Mouse (Mus musculus) large intestine, adult 2 months (tissue): ENCODE results near the gene Neu2. TPM values are rescaled to one million over a fixed set of nuclear protein-coding genes. Genes with fewer than 3 reads are reported as not detected.
A peak's percentile ranks its signal among the peaks of the same experiment; 100 is the strongest.

ENCODE experiments used
- DNase-seq: peaks from one replicate; pipeline ENCODE4 v3.0.0-alpha.2; 2012; ENCODE audit warnings: low read depth, low spot score
- WGBS: fragments of 180-500 bp; shearing (Covaris S2); methylation state at CpG from one replicate; pipeline ENCODE4 v1.1.7; 2018; 5-methylcytosine and 5-hydroxymethylcytosine counted together
- polyA plus RNA-seq: library from polyadenylated mRNA; depleted of rRNA; stranded (reverse); fragments of >200 nt; gene quantifications from 2 replicates; pipeline ENCODE4 v1.2.3, GENCODE M21; 2012

The Neu2 gene
- polyA plus RNA-seq, 1 experiment = 2.3 TPM

DNA sequence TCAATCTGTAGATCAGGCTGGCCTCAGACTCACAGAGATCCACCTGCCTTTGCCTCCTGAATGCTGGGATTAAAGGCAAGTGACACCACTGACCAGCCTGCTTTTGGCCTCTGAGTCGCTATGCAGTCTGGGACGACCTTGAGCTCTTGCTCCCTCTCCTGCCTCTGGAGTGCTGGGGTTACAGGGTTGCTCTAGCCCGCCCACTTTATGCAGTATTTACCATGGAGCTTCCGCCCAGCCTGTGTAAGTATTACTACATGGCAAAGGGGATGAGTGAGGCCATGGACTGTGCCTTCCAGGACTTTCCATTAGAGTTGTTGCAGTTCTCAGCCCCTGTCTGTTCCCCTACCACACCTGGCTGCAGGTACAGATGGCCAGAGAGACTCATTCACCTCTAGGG is 22.7 kb downstream of the Neu2 start:
- DNase-seq = no peak
- WGBS = 92% methylated on average over 4 of the region's 4 CpGs

DNA sequence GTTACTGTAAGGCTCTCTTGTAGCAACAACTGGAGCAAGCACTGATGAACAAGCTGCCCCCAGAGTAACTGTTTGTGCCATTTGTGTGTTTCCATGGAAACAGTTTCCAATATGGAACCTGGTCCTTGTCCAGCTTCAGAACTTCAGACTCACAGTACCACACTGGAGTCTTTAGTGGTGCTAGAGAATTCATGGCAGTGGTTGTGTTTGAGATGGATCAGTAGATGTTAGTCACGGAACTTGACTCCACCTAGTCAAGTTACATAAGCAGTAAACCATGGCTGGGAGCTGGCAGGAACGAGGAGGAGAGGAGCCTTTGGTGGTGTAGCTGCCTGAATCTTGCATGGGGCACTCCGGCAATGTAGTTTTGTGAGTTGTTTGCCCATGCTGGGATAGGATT is 24.4 kb downstream of the Neu2 start:
- no peak for DNase-seq

DNA sequence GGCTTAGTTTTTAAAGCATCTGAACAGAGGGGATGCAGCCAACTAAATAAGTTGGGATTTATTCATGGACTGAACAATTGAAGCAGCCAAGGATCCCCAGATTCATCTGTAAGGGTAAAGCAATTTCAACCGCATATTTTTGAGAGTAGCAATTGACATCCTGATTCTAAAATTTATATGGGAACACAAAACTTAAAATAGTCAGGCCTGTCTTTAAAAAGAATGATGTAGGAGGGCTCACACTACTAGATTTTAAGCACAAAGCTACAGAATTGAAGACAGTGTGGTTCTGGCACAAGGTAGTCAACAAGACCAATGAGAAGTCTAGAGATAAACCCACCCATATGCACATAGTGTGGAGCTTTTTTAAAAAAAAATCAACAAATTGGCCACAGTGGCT is 27.3 kb downstream of the Neu2 start:
- DNase-seq = no peak
- 95% methylated on average over 1 of the region's 1 CpGs for WGBS

More for the DNA sequence above, 24.4 kb downstream of the Neu2 start:
- WGBS = 75% methylated on average over 3 of the region's 3 CpGs

DNA sequence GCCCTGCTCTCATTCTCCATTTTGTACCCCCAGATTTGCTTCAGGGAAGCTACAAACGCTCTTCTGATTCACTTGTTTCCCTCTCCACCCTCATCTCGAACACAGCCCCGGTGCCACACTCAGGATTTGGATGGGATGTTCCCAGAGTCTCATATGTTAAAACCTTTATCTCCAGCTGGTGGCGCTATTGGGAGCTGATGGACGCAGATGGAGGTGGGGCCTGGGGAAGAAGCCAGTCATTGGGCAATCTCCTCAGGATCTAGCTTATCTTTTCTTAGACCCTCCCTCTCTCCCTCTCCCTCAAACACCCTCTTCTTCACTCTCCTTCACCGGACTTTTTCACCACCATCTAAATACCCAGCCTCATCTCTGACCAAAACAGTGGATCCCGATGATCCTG is 31.9 kb downstream of the Neu2 start:
- DNase-seq = peak; percentile 40
- WGBS = 42% methylated on average over 7 of the region's 7 CpGs

DNA sequence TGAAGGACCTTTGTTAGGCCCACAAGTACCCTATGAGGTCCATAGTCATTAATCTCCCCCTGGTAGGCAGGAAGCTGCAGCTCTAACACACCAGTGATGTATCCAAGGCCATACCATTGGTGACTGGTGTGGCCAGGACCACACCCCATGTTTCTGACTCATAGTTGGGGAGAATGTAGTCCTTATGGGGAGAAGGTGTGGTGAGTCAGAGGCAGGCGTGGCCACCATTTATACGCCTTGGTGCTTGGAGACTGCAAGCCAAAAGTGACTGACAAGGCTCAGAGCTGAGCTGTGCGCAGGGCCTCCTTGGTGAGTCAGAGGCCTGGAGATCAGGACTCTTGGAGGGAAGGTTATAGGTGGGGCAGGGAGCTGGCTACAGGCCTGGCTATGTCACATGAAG is 41.3 kb downstream of the Neu2 start:
- 29% methylated on average over 3 of the region's 3 CpGs for WGBS
- DNase-seq = peak; percentile 93

DNA sequence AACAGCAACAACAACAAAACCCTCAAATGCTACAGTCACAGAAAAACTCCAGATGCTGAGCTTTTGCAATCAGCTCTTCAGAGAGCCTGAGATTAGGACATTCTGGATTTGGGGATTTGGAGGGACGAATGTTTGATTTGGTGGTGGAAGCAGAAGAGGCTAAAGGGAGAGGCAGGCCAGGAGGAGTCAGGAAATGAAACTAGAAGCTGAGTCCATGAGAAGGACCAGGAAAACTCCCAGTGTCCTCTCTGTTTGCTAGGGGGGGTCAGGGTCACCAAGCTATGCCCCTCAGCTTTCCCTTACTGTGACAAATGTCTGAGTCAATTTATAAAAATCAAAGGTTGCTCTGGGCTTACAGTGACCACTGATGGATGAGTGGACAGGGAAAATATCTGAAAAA is 43.9 kb downstream of the Neu2 start:
- no peak for DNase-seq
- 70% methylated on average over 1 of the region's 1 CpGs for WGBS

DNA sequence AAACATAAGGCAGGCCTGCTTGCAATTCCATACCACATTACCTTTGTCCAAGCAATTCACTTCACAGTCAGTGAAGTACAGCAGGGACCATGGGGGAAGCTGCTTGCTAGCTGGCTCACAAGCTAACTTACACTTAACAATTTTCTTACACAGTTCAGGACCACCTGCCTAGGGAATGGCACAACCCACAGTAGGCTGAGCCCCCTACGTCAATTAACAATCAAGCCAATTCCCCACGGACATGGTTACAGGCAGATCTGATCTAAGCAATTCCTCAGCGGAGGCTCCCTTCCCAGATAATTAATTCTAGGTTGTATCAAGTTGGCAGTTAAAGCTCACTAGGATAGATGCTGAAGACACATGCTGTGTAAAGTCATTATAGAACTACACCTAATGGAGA is 53.3 kb downstream of the Neu2 start:
- DNase-seq = no peak
- WGBS = 89% methylated on average over 3 of the region's 3 CpGs

DNA sequence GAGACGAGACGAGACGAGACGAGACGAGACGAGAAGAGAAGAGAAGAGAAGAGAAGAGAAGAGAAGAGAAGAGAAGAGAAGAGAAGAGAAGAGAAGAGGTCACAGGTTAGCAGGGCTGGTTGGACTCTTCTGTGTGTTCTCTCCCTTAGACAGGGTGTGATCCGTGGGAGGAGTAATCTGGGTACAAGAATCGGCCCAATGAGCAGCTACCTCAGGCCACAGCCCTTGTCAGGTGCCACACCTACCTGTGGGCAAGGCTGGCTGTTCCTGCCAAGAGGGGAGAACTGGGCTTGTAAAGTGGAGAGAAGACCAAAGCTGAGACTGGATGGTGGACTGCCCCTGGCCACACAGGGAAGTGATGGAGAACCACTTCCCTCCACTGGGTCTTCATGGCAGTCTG is 56.1 kb downstream of the Neu2 start:
- WGBS = 57% methylated on average over 8 of the region's 8 CpGs
- DNase-seq = no peak

DNA sequence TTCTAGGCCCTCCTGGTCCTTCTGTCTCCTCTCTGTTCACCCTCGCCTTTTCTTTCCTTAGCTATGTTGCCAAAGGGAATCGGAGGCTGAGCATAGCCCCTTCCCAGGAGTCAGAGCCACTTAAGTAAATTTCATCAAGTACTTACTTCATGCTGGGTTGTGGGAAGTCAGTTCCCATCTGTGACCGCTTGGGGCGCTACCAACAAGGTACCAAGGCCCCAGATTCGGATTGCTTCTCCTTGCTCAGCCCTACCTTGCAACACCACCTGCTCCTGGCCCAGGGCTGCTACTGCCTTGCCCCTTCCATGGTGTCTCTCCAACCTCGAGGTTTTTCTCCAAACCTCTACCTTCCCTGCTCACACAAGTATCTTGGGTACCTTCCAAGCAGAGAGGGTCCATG is 58.7 kb downstream of the Neu2 start:
- 52% methylated on average over 6 of the region's 6 CpGs for WGBS

DNA sequence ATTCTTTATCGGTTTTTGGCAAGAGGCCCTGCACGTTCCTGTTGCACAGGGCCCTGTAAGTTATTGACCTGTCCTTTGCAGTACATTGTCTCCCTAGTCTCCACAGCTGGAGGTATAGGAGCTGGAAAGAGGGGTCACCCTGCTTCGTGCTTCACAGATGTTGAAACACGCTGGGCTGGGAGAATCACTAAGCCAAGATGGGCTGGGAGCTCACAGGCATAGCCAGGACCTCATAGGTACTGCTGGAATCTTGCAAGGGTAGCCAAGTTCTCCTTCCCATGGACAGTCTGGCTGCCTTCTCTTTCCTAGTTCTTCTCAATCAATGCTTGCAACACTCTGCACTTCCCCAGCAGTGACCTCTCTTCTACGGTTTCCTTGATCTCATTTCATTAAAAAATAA is 63.6 kb downstream of the Neu2 start:
- 23% methylated on average over 5 of the region's 5 CpGs for WGBS
- no peak for DNase-seq

More for the DNA sequence above, 58.7 kb downstream of the Neu2 start:
- no peak for DNase-seq

DNA sequence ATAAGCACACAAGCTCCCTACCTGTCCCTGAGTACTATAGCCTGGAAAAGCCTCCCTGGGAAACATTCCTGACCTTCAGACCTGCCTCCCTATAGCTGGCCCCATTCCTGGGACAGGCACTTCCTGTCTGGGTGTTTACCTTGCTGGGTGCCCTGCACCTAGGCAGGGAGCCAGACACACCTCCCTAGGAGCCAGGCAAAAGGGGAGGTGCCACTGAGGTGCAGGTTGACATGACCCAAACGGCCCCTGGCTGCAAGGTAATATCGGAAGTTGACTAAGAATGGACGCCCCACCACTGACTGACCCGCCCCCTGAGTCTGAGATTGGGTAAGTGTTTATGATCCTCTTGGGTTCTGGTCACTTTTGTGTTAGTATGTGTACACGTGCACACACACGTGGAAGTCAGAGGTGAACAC is 64.1 kb downstream of the Neu2 start, which contains the start of gene Ngef:
TSS of gene Ngef (minus strand) at position 71 of the 416 bp plus-strand sequence.
- DNase-seq = peak; percentile 93
- WGBS = 28% methylated on average over 6 of the region's 6 CpGs

DNA sequence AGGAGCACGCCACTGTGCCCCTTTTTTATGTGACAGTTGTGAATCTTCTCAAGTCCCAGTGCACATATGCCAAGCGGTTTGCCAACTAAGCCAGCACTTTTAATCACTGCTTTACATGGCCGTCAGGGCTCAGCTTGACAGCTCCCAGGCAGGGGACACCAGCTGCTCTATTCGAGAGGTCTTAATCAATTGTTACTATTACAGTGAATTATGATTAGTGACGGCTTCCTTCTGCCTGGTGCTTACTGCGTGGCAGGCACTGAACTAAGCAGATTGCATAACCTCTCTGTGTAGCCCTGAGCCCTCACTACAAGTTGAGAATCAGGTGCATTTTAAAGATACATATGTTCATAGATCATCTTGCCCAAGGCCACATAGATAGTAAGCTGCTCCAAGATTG is 64.7 kb downstream of the Neu2 start:
- 15% methylated on average over 6 of the region's 6 CpGs for WGBS
- no peak for DNase-seq

DNA sequence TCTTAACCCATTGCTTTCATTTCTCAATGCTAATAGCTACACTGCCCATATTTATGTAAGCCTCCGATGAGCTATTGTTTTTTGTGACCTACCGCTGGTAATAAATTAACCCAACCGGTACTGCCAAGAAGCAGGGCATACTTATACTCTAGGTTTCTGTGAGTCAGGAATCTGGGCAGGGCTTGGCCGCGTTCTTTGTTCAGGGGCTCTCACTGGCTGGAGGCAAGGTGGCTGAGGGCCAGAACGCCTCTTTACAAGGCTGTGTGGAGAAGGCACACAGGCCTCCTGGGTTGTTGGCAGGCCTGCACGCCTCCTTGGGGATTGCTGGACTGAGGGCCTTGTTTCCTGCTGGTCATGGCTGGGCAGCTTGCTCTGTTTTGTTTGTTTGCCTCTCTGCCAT is 65.1 kb downstream of the Neu2 start:
- DNase-seq = peak; percentile 90
- 12% methylated on average over 7 of the region's 7 CpGs for WGBS

DNA sequence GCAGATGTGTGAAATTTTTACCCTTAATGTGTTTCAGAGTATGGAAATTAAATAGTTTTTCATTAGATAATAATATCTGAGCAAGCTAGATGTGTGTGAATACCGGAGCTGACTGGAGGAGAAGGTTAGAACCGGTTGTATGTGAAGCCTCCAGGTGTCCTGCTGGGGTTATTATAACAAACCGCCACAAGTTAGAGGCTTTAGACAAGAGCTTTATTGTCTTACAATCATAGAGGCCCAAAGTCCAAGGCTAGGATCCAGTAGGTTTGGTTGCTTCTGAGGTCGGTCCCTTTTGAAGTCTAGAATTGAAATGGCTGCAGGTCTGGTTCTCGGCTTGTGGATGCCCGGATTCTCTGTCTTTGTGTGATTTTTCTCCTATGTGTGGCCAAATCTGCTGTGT is 69.3 kb downstream of the Neu2 start:
- peak; percentile 79 for DNase-seq
- WGBS = 33% methylated on average over 6 of the region's 6 CpGs

DNA sequence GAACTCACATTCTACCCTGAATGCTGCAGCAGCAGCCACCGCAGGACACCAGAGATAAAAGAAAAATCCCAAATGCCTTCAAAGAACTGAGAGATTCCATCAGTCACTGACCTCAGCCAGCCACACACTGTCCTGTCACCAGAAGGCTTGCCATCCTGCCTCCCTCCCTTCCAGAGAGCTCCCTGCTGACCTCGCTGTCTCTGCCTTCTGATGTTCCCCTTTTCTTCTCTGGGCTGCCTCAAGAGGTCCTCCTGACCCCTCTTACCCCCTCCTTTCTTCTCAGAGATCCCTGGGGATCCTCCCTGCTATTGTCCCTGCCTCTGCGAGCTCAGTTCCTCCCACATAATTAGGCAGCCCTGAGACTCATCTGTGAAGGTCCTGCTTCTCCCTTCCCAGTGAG is 71.1 kb downstream of the Neu2 start:
- no peak for DNase-seq
- WGBS = 67% methylated on average over 3 of the region's 3 CpGs

DNA sequence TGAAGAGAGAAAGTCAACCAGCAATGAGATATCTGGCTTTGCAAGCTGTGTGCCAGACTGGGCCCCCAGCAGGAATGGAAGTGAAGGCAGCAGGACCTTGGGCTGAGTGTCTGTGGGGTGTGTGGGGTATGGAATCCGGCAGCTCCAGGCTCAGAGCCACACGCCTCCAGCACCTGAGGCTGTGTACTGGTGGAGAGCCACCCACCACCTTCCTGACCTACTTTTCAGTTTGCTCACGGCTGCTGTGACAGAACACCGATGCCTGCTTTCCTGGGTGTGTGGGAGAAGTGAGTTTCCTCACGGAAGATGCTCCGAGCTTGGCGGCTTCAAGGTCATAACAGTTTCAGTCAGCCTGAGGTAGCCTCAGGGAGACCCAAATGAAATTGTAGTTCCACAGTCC is 79.5 kb downstream of the Neu2 start:
- 86% methylated on average over 7 of the region's 7 CpGs for WGBS
- DNase-seq = no peak

DNA sequence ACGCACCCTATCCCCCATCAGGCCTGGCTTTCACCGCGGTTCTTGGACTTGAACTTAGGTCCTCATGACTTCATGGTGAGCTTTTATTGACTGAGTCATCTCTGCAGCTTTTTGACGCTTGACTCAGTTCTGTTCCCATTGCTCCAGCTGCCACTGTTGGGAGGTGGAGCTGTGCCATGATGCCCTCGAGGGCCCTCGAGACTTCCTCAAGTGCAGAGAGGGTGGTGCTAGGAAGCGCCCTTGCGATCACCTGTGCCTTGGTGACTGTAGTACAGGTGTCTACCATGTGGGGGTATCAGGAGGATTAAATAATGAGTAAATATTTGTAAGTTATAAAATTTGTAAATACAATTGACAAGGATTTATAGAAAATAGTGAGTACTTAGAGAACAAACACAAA is 80.3 kb downstream of the Neu2 start:
- DNase-seq = no peak
- WGBS = 40% methylated on average over 8 of the region's 8 CpGs

DNA sequence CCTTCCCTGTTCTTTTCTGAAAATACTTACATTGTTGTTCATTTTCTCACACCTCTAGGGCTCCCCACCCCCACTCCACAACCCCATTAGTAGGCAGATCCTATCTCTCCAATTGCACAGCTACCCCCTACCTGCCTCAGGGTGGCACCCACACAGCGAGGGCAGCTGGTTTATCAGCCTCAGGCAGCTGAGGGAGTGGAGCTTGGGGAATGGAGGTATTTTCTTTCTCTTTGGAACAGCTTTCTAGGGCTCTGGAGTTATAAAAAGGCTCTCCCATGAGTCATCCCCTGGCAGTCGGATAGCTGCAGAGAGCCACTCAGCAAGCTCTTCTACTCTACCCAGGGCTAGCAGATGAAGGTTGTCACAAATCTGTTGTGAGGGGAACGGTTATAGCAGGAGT is 84.6 kb downstream of the Neu2 start:
- 34% methylated on average over 3 of the region's 3 CpGs for WGBS
- DNase-seq = no peak

DNA sequence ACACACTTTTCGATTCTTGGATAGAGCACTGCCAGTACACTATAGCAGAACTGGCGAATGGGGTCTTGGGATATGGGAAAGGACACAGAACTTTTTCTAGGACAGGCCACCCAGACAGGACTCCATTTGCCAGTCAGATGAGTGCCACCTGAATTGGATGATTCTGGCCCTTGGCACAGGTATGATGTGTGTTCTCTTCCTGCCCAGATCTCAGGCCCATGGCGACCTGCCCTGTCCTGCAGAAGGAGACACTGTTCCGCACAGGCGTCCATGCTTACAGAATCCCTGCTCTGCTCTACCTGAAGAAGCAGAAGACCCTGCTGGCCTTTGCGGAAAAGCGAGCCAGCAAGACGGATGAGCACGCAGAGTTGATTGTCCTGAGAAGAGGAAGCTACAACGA is 85.0 kb downstream of the Neu2 start:
- DNase-seq = no peak
- WGBS = 93% methylated on average over 10 of the region's 10 CpGs

DNA sequence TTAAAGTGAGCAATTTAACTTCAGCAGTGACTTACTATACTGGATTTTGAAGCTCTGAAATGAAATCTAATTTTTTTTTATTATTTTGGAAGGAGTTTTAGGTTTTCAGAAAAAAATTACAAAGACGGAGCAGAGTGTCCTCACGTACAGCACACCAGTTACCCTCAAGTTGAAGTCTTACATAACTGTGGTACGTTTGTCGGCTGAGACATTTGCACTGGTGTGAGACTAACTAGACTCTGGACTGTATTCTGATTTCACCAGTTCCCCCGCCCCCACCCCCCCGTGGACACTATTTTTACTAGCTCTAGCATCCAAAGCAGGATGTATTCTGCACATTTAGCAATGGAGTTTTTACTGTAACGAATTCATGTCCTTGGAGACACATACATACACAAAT is 90.8 kb downstream of the Neu2 start:
- WGBS = 76% methylated on average over 7 of the region's 7 CpGs
- DNase-seq = no peak

DNA sequence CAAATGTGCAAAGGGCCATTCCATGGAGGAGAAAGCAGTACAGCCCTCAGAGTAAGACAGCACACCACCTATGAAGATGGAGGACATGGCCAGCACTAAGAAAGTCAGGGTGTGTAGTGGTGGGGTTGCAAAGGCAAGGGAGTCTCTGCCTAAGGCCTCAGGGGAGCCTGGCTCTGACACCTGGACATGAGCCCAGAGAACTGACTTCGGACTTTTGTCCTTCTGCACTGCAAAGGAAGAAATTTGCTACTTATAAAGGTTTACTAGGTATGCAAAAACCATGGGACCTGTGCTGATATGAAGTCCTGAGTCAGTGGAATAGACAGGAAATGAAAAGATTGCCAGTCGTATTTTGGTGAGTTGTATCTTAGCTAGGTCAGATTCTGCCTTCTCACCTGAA is 92.1 kb downstream of the Neu2 start:
- no peak for DNase-seq
- 31% methylated on average over 2 of the region's 2 CpGs for WGBS

DNA sequence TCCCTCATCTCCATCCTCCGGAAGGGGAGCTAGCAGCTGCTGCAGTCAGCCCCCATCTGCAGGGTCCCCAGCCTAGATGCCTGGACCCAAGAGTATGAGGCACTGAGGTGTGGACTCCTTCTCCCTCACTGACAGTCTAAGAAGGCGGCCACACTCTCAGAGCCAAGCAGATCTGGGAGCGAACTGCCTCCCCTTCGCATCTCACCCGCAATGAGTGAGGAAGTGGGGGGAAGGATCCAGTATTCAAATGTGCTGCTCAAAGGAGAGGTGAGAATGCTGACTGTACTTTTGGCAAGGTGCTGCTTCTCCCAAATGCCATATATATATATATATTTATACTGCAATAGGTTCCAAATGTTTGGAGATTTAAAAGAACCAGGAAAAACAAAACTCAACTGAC is 93.7 kb downstream of the Neu2 start:
- no peak for DNase-seq
- WGBS = 90% methylated on average over 5 of the region's 5 CpGs

DNA sequence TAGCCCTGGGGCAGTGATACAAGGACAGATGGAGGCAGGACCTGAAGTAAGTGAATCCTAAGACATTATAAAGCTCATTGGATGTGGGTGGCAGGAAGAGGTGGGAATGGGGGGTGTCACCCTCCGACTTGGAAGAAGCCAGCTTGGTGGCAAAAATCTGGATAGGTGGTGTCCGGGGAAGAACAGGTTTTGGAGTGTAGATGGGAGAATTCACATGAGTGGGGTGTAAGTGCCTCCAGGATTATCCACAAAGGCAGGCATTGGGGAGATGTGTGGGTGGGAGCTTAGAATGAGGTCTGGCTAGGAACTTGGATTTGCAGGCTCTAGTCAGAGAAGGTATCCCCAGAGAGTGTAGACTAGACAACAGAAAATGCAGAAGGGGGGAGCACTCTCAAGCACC is 95.6 kb downstream of the Neu2 start:
- WGBS = 84% methylated on average over 2 of the region's 2 CpGs
- no peak for DNase-seq
